Mouse (Mus musculus) kidney, adult 18-20 months (tissue): ENCODE measurements around the gene Lrrc1.

Experiments used
- DNase-seq: peaks from one replicate; pipeline ENCODE4 v3.0.0; 2021

The Lrrc1 gene

GRCm38 (mm10) chr9:77416486-77416885 lies 128.2 kb downstream of the Lrrc1 start:
- DNase-seq = no peak

GRCm38 (mm10) chr9:77416002-77416401 lies 128.7 kb downstream of the Lrrc1 start:
- DNase-seq = no peak

GRCm38 (mm10) chr9:77411830-77412425 lies 132.7 kb downstream of the Lrrc1 start:
- no peak for DNase-seq

- no peak for DNase-seq
These were observed 133.7 kb downstream of the Lrrc1 start for GRCm38 (mm10) chr9:77410968-77411367.

GRCm38 (mm10) chr9:77410524-77410923 lies 134.1 kb downstream of the Lrrc1 start:
- no peak for DNase-seq

GRCm38 (mm10) chr9:77408053-77408603 lies 136.5 kb downstream of the Lrrc1 start:
- DNase-seq = no peak

GRCm38 (mm10) chr9:77406906-77407305 lies 137.8 kb downstream of the Lrrc1 start:
- peak; percentile 64 for DNase-seq

GRCm38 (mm10) chr9:77404458-77404857 lies 140.2 kb downstream of the Lrrc1 start:
- DNase-seq = no peak

GRCm38 (mm10) chr9:77403961-77404360 lies 140.7 kb downstream of the Lrrc1 start:
- no peak for DNase-seq

GRCm38 (mm10) chr9:77402971-77403370 lies 141.7 kb downstream of the Lrrc1 start:
- no peak for DNase-seq

- DNase-seq = no peak
These were observed 144.9 kb downstream of the Lrrc1 start for GRCm38 (mm10) chr9:77399801-77400200.

- no peak for DNase-seq
These were observed 145.6 kb downstream of the Lrrc1 start for GRCm38 (mm10) chr9:77398856-77399631.

GRCm38 (mm10) chr9:77397027-77397426 lies 147.6 kb downstream of the Lrrc1 start:
- DNase-seq = no peak

- no peak for DNase-seq
These were observed 153.4 kb downstream of the Lrrc1 start for GRCm38 (mm10) chr9:77391248-77391647.

GRCm38 (mm10) chr9:77388956-77389355 lies 155.7 kb downstream of the Lrrc1 start:
- DNase-seq = no peak

GRCm38 (mm10) chr9:77386751-77387150 lies 157.9 kb downstream of the Lrrc1 start:
- no peak for DNase-seq

- no peak for DNase-seq
These were observed 159.1 kb downstream of the Lrrc1 start for GRCm38 (mm10) chr9:77385611-77386010.

- peak; percentile 16 for DNase-seq
These were observed 160.0 kb downstream of the Lrrc1 start for GRCm38 (mm10) chr9:77384651-77385050.

GRCm38 (mm10) chr9:77383951-77384350 lies 160.7 kb downstream of the Lrrc1 start:
- no peak for DNase-seq

GRCm38 (mm10) chr9:77382514-77382913 lies 162.2 kb downstream of the Lrrc1 start:
- DNase-seq = no peak

- peak; percentile 83 for DNase-seq
These were observed 163.1 kb downstream of the Lrrc1 start for GRCm38 (mm10) chr9:77381565-77381964.
